Mouse (Mus musculus): Measurements from ENCODE around the gene Hoxc8.

GRCm38 (mm10) chr15:103010112-103010846 lies 19.9 kb downstream of the Hoxc8 start:
- TF ChIP-seq CTCF (IDR thresholded peaks at IDR 0.05; ENCODE audit: low read depth) = no peak
- TF ChIP-seq EP300 (IDR thresholded peaks at IDR 0.05; ENCODE audit: low read depth) = no peak
